ENCODE assay signal across 13 mouse cellular contexts in genomic region chr19:6181629-6182028, GRCm38 (mm10). TPM values are rescaled to one million over a fixed set of nuclear protein-coding genes. Genes with fewer than 3 reads are reported as not detected.
DNase-seq lines count a peak whose midpoint lies in the region; ATAC-seq lines count a peak whose summit lies in the region.
"Had no signal": no experiment of that assay in that cellular context is flagged by ENCODE, and none has a peak within 500 bp of the region (broad histone marks: within the 10 kb centered on the region; RNA-seq: fewer than 3 reads in every experiment).

No protein-coding gene starts in this region.

- H3K36me3 ChIP-seq in liver, embryonic 11.5 days (ENCODE audit: control insufficient read depth, insufficient read depth, low read length), result no peaks in the 10 kb centered on the region
- H3K36me3 ChIP-seq in liver, embryonic 12.5 days, result no peaks in the 10 kb centered on the region
- H3K36me3 ChIP-seq in limb, embryonic 10.5 days, result no peaks in the 10 kb centered on the region

- no peaks in the 10 kb centered on the region for H3K4me1 ChIP-seq in liver, embryonic 11.5 days (replicated peaks; ENCODE audit: control insufficient read depth, insufficient read depth, low read length)
- H3K4me1 ChIP-seq in liver, embryonic 12.5 days, result no peaks in the 10 kb centered on the region
- H3K4me1 ChIP-seq in limb, embryonic 10.5 days, result peaks cover 4% of the 10 kb centered on the region; the same call in 1 of the 2 replicates

- no peak overlapping the region for H3K4me3 ChIP-seq in liver, embryonic 11.5 days (ENCODE audit: low read depth, low read length)
- H3K4me3 ChIP-seq in liver, embryonic 12.5 days, result no peak overlapping the region
- H3K4me3 ChIP-seq in limb, embryonic 10.5 days, result no peak overlapping the region

- H3K27ac ChIP-seq in liver, embryonic 11.5 days (ENCODE audit: low read depth, low read length), result no peak overlapping the region
- no peak overlapping the region for H3K27ac ChIP-seq in liver, embryonic 12.5 days
- no peak overlapping the region for H3K27ac ChIP-seq in limb, embryonic 10.5 days

- 0 out of 2 replicates have a peak, but pooled peaks cover 3% of the 10 kb centered on the region for H3K27me3 ChIP-seq in liver, embryonic 11.5 days (replicated peaks; ENCODE audit: control insufficient read depth, insufficient read depth, low read length)
- peaks cover 16% of the 10 kb centered on the region; the same call in 1 of the 2 replicates for H3K27me3 ChIP-seq in liver, embryonic 12.5 days (replicated peaks)
- H3K27me3 ChIP-seq in limb, embryonic 10.5 days (ENCODE audit: low read depth, poor library complexity, severe bottlenecking), result no peaks in the 10 kb centered on the region

- 19% methylated on average over 5 of the region's 5 CpGs for WGBS in liver, embryonic 11.5 days
- WGBS in liver, embryonic 12.5 days (ENCODE audit: insufficient replicate concordance), result 13% methylated on average over 5 of the region's 5 CpGs
- WGBS in limb, embryonic 10.5 days, result 21% methylated on average over 5 of the region's 5 CpGs

- DNase-seq in liver, embryonic 11.5 days (ENCODE audit: low spot score), result peak; percentile 58
- DNase-seq in ES-CJ7 (ENCODE audit: low read depth, low spot score), result peak; percentile 52
- DNase-seq in ZHBTc4 (ENCODE audit: low read depth, low spot score), result peak; percentile 58
- peak; percentile 59 for DNase-seq in limb, embryonic 10.5 days (ENCODE audit: low spot score)
- no peak for DNase-seq in heart, adult 11 months
- DNase-seq in left cerebral cortex, adult 9 months (ENCODE audit: low spot score in 2 of 2), result no peak
- DNase-seq: cerebellum, adult 11 months; gastrocnemius, postnatal 10 days; kidney, adult 8-10 months; lung, postnatal 36 days; right cerebral cortex, postnatal 25 days had no signal

- no peaks in the 10 kb centered on the region for H3K9me3 ChIP-seq in liver, embryonic 11.5 days (ENCODE audit: control insufficient read depth, low read length)
- H3K9me3 ChIP-seq in liver, embryonic 12.5 days (replicated peaks), result no peaks in the 10 kb centered on the region
- no peaks in the 10 kb centered on the region for H3K9me3 ChIP-seq in limb, embryonic 10.5 days (replicated peaks)

- no peak overlapping the region for H3K9ac ChIP-seq in liver, embryonic 11.5 days (ENCODE audit: low read depth, low read length)
- no peak overlapping the region for H3K9ac ChIP-seq in liver, embryonic 12.5 days

- ATAC-seq in liver, embryonic 11.5 days (replicated peaks; ENCODE audit: low FRiP score), result no peak
- no peak for ATAC-seq in liver, embryonic 12.5 days

- H3K4me2 ChIP-seq in liver, embryonic 11.5 days, result no peak overlapping the region
- H3K4me2 ChIP-seq in liver, embryonic 12.5 days, result no peak overlapping the region

RNA-seq across cellular contexts. Expression of gene Majin, which starts 2.6 kb away (rescaled TPM):
- polyA plus RNA-seq in liver, embryonic 11.5 days (2014; fragmentation: Nextera tagmentation; extraction: Ambion mirVana), result not detected in 2 replicates
- polyA plus RNA-seq in liver, embryonic 12.5 days (2016; fragmentation: Nextera tagmentation; extraction: Ambion mirVana), result not detected in 2 replicates
- polyA plus RNA-seq in limb, embryonic 10.5 days (2016; fragmentation: Nextera tagmentation; extraction: Ambion mirVana), result not detected in 2 replicates
- polyA plus RNA-seq: heart, embryonic 16.5 days had no signal

RNA-seq across cellular contexts. Expression of gene Arl2, which starts 40.3 kb away (rescaled TPM):
- polyA plus RNA-seq in liver, embryonic 11.5 days (2014; fragmentation: Nextera tagmentation; extraction: Ambion mirVana), result 70.6 and 73.4 TPM in 2 replicates
- polyA plus RNA-seq in liver, embryonic 12.5 days (2016; fragmentation: Nextera tagmentation; extraction: Ambion mirVana), result 46.1 and 47.7 TPM in 2 replicates
- 97.0 and 112 TPM in 2 replicates for polyA plus RNA-seq in limb, embryonic 10.5 days (2016; fragmentation: Nextera tagmentation; extraction: Ambion mirVana)

RNA-seq across cellular contexts. Expression of gene Batf2, which starts 40.8 kb away (rescaled TPM):
- polyA plus RNA-seq in liver, embryonic 11.5 days (2014; fragmentation: Nextera tagmentation; extraction: Ambion mirVana), result 0.15 TPM in 1 of 2 replicates, not detected in the other
- polyA plus RNA-seq in liver, embryonic 12.5 days (2016; fragmentation: Nextera tagmentation; extraction: Ambion mirVana), result 0.10 and 0.15 TPM in 2 replicates
- polyA plus RNA-seq in limb, embryonic 10.5 days (2016; fragmentation: Nextera tagmentation; extraction: Ambion mirVana), result not detected in 2 replicates

RNA-seq across cellular contexts. Expression of gene Gpha2, which starts 44.6 kb away (rescaled TPM):
- polyA plus RNA-seq in liver, embryonic 11.5 days (2014; fragmentation: Nextera tagmentation; extraction: Ambion mirVana), result 0.70 TPM in 1 of 2 replicates, not detected in the other
- not detected in 2 replicates for polyA plus RNA-seq in liver, embryonic 12.5 days (2016; fragmentation: Nextera tagmentation; extraction: Ambion mirVana)
- polyA plus RNA-seq in limb, embryonic 10.5 days (2016; fragmentation: Nextera tagmentation; extraction: Ambion mirVana), result 0.97 and 2.1 TPM in 2 replicates

RNA-seq across cellular contexts. Expression of gene Snx15, which starts 53.5 kb away (rescaled TPM):
- polyA plus RNA-seq in liver, embryonic 11.5 days (2014; fragmentation: Nextera tagmentation; extraction: Ambion mirVana), result 34.6 and 35.1 TPM in 2 replicates
- polyA plus RNA-seq in liver, embryonic 12.5 days (2016; fragmentation: Nextera tagmentation; extraction: Ambion mirVana), result 41.7 and 44.7 TPM in 2 replicates
- 25.7 and 28.7 TPM in 2 replicates for polyA plus RNA-seq in limb, embryonic 10.5 days (2016; fragmentation: Nextera tagmentation; extraction: Ambion mirVana)

Comparison
In these comparisons a context has a peak if more than half of its experiments do, and no peak if none do; other contexts are left out.
1. DNase-seq: peak in liver, embryonic 11.5 days (single experiment), ES-CJ7 (single experiment), ZHBTc4 (single experiment) and limb, embryonic 10.5 days (single experiment); none in heart, adult 11 months (single experiment) and left cerebral cortex, adult 9 months (0 of 2).